Mouse (Mus musculus) kidney, adult 18-20 months (tissue): ENCODE measurements around the gene Vmn2r26.
"Not testable (repeated sequence)": the region's sequence is repeated elsewhere in the genome, so short reads cannot be mapped to it uniquely, and the experiment has no call there.

Source experiments
- DNase-seq: peaks from one replicate; pipeline ENCODE4 v3.0.0; 2021

Gene Vmn2r26

GRCm38 (mm10) chr6:124024268-124024667 is at the start of gene Vmn2r26:
Gene Vmn2r26 (plus strand): TSS chr6:124024568.
- DNase-seq = not testable (repeated sequence)

- DNase-seq = no peak
Observed at GRCm38 (mm10) chr6:124020841-124021240, 3.5 kb upstream of the Vmn2r26 start.

GRCm38 (mm10) chr6:124048388-124048787 is 24.0 kb downstream of the Vmn2r26 start:
- no peak for DNase-seq

GRCm38 (mm10) chr6:124053611-124054010 is 29.2 kb downstream of the Vmn2r26 start:
- not testable (repeated sequence) for DNase-seq

GRCm38 (mm10) chr6:124102334-124102733 is 78.0 kb downstream of the Vmn2r26 start:
- no peak for DNase-seq
